Mouse (Mus musculus) liver, adult 2 months (tissue): ENCODE data around the gene A630076J17Rik. TPM values are rescaled to one million over a fixed set of nuclear protein-coding genes. Genes with fewer than 3 reads are reported as not detected.

Experiments used
- DNase-seq: peaks from one replicate; pipeline ENCODE4 v3.0.0-alpha.2; 2011; ENCODE audit warnings: low read depth, low spot score; ENCODE audit errors: extremely low read depth
- H3K27ac ChIP-seq: fragments of 200-500 bp; replicated peaks from 2 replicates; pipeline ENCODE4 v1.5.1; 2012; ENCODE audit warnings: low read depth, mild to moderate bottlenecking, control low read depth, inconsistent platforms, low read length; ENCODE audit not compliant: insufficient read depth
- H3K27me3 ChIP-seq: fragments of 200-500 bp; 2 replicates; pipeline ENCODE4 v1.6.1; 2012; ENCODE audit warnings: mild to moderate bottlenecking, moderate library complexity, low read length, inconsistent platforms; ENCODE audit not compliant: control insufficient read depth, insufficient read depth
- H3K36me3 ChIP-seq: fragments of 200-500 bp; 2 replicates; pipeline ENCODE4 v1.6.1; 2012; ENCODE audit warnings: low read length, inconsistent platforms; ENCODE audit not compliant: control insufficient read depth, insufficient read depth
- H3K4me1 ChIP-seq: fragments of 200-500 bp; 2 replicates; pipeline ENCODE4 v1.6.1; 2011; ENCODE audit warnings: low read length; ENCODE audit not compliant: control insufficient read depth, insufficient read depth
- H3K4me3 ChIP-seq: fragments of 200-500 bp; 2 replicates; pipeline ENCODE4 v1.5.1; 2011; ENCODE audit warnings: low read depth, mild to moderate bottlenecking, control low read depth, low read length, moderate library complexity; ENCODE audit not compliant: insufficient read depth
- H3K79me2 ChIP-seq: fragments of 200-500 bp; 2 replicates; pipeline ENCODE4 v1.6.1; 2012; ENCODE audit warnings: inconsistent platforms, mild to moderate bottlenecking, low read length, moderate library complexity; ENCODE audit not compliant: control insufficient read depth, insufficient read depth
- H3K9ac ChIP-seq: fragments of 200-500 bp; 2 replicates; pipeline ENCODE4 v1.6.1; 2012; ENCODE audit warnings: low read depth, mild to moderate bottlenecking, control low read depth, inconsistent platforms, low read length
- CTCF ChIP-seq: fragments of 200-500 bp; IDR thresholded peaks from 2 replicates; pipeline ENCODE4 v1.5.1; 2011; ENCODE audit warnings: low read depth, low read length, control low read depth
- POLR2A ChIP-seq: fragments of 200-500 bp; IDR thresholded peaks from 2 replicates; pipeline ENCODE4 v1.6.1; 2011; ENCODE audit warnings: low read length, control low read depth; ENCODE audit not compliant: insufficient read depth; ENCODE audit errors: extremely low read depth
- WGBS: fragments of 180-500 bp; shearing (Covaris S2); methylation state at CpG from one replicate; pipeline ENCODE4 v1.1.7; 2018; 5-methylcytosine and 5-hydroxymethylcytosine counted together
- polyA plus RNA-seq: library from polyadenylated mRNA; depleted of rRNA; stranded (reverse); fragments of >200 nt; gene quantifications from 2 replicates; pipeline ENCODE4 v1.2.3, GENCODE M21; 2012
- total RNA-seq: library from RNA; depleted of rRNA; stranded (reverse); fragments of >200 nt; gene quantifications from 2 replicates; pipeline ENCODE4 v1.2.3, GENCODE M21; 2014

Gene A630076J17Rik
- total and polyA plus RNA-seq, 2 experiments: not detected

GRCm38 (mm10) chr3:107233945-107234344 is 3.5 kb downstream of the A630076J17Rik start:
- peaks cover 39% of the 10 kb centered on the region for H3K4me1 ChIP-seq
- no peaks in the 10 kb centered on the region for H3K79me2 ChIP-seq
- TF ChIP-seq POLR2A (no peak), CTCF (no peak)
- WGBS: 31% methylated on average over 2 of the region's 2 CpGs
- no peaks in the 10 kb centered on the region for H3K27me3 ChIP-seq
- no peak overlapping the region for H3K27ac ChIP-seq
- DNase-seq: no peak
- H3K36me3 ChIP-seq: no peaks in the 10 kb centered on the region
- no peak overlapping the region for H3K9ac ChIP-seq
- H3K4me3 ChIP-seq: no peak overlapping the region

- peaks cover 24% of the 10 kb centered on the region for H3K4me1 ChIP-seq
- DNase-seq: no peak
- no peaks in the 10 kb centered on the region for H3K36me3 ChIP-seq
- TF ChIP-seq CTCF: no peak
- no peak overlapping the region for H3K4me3 ChIP-seq
- peak overlapping the region; percentile 26; the same call in 1 of the 2 replicates for H3K27ac ChIP-seq
- no peaks in the 10 kb centered on the region for H3K27me3 ChIP-seq
- H3K9ac ChIP-seq: no peak overlapping the region
- WGBS: 47% methylated on average over 2 of the region's 2 CpGs
- no peaks in the 10 kb centered on the region for H3K79me2 ChIP-seq
Measured at GRCm38 (mm10) chr3:107238051-107238450, 7.6 kb downstream of the A630076J17Rik start.

GRCm38 (mm10) chr3:107238471-107238980 is 8.1 kb downstream of the A630076J17Rik start:
- 30% methylated on average over 8 of the region's 8 CpGs for WGBS

GRCm38 (mm10) chr3:107239607-107240006 is 9.2 kb downstream of the A630076J17Rik start, which contains the start of gene Prok1:
TSS of gene Prok1 (minus strand) at chr3:107239707.
- no peak within 1 kb of the TSS for H3K9ac ChIP-seq
- H3K4me3 ChIP-seq: no peak within 1 kb of the TSS
- peaks cover 18% of the 10 kb centered on the region for H3K4me1 ChIP-seq
- peak within 1 kb of the TSS; percentile 4; the same call in 1 of the 2 replicates for H3K27ac ChIP-seq
- H3K36me3 ChIP-seq: no peaks in the 10 kb centered on the region
- no peak for DNase-seq
- TF ChIP-seq CTCF (no peak), POLR2A (no peak)
- WGBS: 94% methylated on average over 9 of the region's 9 CpGs
- no peaks in the 10 kb centered on the region for H3K27me3 ChIP-seq
- no peaks in the 10 kb centered on the region for H3K79me2 ChIP-seq

More at GRCm38 (mm10) chr3:107238471-107238980, 8.1 kb downstream of the A630076J17Rik start:
- peaks cover 24% of the 10 kb centered on the region for H3K4me1 ChIP-seq
- H3K79me2 ChIP-seq: no peaks in the 10 kb centered on the region
- no peaks in the 10 kb centered on the region for H3K36me3 ChIP-seq
- H3K27ac ChIP-seq: peak overlapping the region; percentile 26; the same call in 1 of the 2 replicates
- H3K4me3 ChIP-seq: no peak overlapping the region
- DNase-seq: peak; percentile 56
- TF ChIP-seq POLR2A (no peak), CTCF (no peak)
- H3K9ac ChIP-seq: no peak overlapping the region
- no peaks in the 10 kb centered on the region for H3K27me3 ChIP-seq

GRCm38 (mm10) chr3:107241389-107242094 is 11.1 kb downstream of the A630076J17Rik start:
- WGBS: 72% methylated on average over 14 of the region's 14 CpGs
- no peak overlapping the region for H3K4me3 ChIP-seq

GRCm38 (mm10) chr3:107246876-107247275 is 16.5 kb downstream of the A630076J17Rik start:
- Histone ChIP-seq H3K27me3 (no peaks in the 10 kb centered on the region), H3K27ac (no peak overlapping the region), H3K36me3 (no peaks in the 10 kb centered on the region), H3K79me2 (no peaks in the 10 kb centered on the region), H3K9ac (no peak overlapping the region), H3K4me3 (no peak overlapping the region), H3K4me1 (no peaks in the 10 kb centered on the region)
- TF ChIP-seq CTCF: no peak
- no peak for TF ChIP-seq POLR2A
- no peak for DNase-seq
- 80% methylated on average over 6 of the region's 6 CpGs for WGBS

More at GRCm38 (mm10) chr3:107241389-107242094, 11.1 kb downstream of the A630076J17Rik start:
- H3K9ac ChIP-seq: no peak overlapping the region
- no peak overlapping the region for H3K27ac ChIP-seq
- peaks cover 13% of the 10 kb centered on the region for H3K4me1 ChIP-seq
- no peaks in the 10 kb centered on the region for H3K36me3 ChIP-seq
- no peaks in the 10 kb centered on the region for H3K27me3 ChIP-seq
- H3K79me2 ChIP-seq: no peaks in the 10 kb centered on the region
- DNase-seq: no peak
- no peak for TF ChIP-seq POLR2A
- TF ChIP-seq CTCF: no peak
